Mouse (Mus musculus) thymus, postnatal 4 days (tissue): Measurements from ENCODE around the gene Chka.

Experiments
- DNase-seq: peaks from one replicate; pipeline ENCODE4 v3.0.0; 2021

Chka gene

GRCm38 (mm10) chr19:3851502-3851962 is at the start of gene Chka:
Gene Chka (plus strand): TSS chr19:3851773.
- peak; percentile 99 for DNase-seq

DNA sequence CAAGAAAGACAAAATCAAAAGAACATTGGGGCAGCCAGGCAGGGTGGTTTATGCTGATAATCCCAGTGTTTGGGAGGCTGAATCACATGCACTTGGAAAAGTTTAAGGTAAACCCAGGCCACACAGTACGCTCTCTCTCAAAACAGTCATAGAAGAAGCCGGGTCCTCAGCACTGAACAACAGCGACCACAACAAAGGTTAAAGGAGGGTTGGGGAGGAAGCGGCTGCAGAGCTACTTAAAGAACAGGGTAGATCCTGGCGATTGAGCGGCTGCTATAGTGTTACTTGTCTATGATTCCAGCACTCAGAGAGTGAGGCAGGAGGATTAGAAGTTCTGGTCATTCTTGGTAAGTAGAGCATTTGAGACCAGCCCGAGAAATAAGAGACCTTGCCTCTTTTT is 46.0 kb upstream of the Chka start:
- peak; percentile 31 for DNase-seq

DNA sequence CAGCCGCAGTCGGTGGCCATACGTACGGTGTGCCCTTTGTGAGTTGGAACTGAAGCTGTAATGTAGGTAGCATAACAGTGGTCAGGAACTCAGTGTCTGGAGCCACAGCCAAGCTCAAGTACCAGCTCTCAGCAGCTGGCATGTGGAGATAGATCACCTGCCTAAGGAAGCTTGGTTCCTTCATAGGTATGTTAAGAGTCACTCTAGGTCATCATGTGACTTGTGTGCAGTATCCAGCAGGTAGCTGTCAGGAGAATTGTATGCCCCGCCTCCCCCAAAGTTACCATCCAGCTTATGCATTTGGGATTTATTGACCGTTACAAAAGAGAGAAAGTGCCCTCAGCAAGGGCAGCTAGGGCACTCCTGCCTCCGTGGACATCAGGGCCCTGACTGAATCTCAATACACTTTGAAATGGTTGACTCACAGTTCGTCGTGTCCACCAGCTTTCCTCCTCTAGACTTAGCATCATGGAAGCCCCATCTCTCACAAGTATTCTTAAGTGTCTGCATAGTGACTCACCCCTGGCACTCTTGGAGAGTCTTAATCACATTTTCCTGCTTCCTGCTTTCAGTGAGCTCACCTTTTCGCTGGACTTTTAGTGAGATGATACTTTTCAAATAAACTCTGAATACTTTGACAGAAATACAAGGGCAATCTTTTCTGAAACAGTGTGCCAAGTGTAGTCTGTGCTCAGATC is 40.9 kb upstream of the Chka start:
- no peak for DNase-seq

DNA sequence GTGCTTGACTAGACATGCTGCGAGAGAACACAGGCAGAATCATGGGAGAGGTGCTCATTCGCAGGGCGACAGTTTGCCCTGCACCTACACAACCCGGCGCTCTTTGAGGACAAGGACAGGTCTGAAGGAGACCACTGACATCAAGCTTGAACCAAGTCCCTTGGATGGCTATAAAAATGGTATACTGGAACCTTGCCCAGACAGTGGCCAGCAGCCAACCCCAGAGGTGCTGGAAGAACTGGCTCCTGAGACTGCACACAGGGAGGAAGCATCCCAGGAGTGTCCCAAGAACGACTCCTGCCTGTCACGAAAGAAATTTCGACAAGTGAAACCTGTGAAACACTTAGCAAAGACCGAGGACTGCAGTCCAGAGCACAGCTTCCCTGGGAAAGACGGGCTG is 37.1 kb upstream of the Chka start:
- DNase-seq: no peak

- DNase-seq: no peak
Observed at GRCm38 (mm10) chr19:3815824-3816223, 35.7 kb upstream of the Chka start.

GRCm38 (mm10) chr19:3819080-3819479 is 32.5 kb upstream of the Chka start:
- DNase-seq: no peak

- no peak for DNase-seq
Observed at GRCm38 (mm10) chr19:3819899-3820444, 31.6 kb upstream of the Chka start.

- DNase-seq: no peak
Observed at GRCm38 (mm10) chr19:3825044-3825443, 26.5 kb upstream of the Chka start.

- no peak for DNase-seq
Observed at GRCm38 (mm10) chr19:3829863-3830262, 21.7 kb upstream of the Chka start.

GRCm38 (mm10) chr19:3831716-3832115 is 19.9 kb upstream of the Chka start:
- DNase-seq: no peak

DNA sequence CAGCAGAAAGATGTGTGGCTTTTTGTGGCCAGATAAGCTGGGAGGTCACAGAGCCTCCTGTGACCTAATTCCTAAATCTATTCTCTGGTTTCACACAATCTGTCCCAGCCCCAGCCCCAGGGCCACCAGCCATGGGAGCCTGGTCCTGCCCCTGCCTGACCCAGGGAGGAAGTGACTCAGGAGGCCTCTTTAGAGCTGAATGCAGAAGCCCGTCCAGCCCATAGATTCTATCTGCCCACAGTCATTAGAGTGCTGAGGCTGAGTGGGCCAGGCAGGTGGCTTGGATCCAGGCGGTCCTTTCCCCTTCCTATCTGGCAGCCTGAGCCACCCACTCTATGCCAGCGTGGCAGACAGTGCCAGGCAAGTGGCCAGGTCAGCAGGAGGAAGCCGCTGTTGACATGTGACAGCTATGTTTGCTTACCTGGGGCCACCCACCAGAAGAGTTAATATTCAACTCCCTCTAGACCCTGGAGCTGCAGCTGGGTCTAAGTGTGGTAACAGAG is 18.7 kb upstream of the Chka start:
- no peak for DNase-seq

DNA sequence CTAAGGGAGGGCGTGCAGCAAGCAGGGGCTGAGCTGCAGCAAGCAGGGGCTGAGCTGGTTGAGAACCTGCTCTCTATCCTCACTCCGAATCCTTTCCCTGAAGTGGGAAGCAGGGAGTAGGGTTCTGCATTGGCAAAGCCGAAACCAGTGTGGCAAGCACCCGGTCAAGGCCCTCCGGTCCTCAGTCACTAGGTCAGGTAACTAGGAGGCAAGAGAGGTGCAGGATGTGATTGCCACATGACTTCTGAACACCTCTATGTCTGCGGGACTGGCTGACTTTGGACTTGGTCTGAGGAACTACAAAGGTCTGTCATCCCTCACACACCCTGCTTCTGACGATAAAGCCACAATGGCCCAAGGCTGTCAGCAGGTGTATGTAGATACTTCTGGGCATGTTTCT is 17.3 kb upstream of the Chka start:
- DNase-seq: no peak

- DNase-seq: peak; percentile 65
Observed at GRCm38 (mm10) chr19:3836791-3837190, 14.8 kb upstream of the Chka start.

DNA sequence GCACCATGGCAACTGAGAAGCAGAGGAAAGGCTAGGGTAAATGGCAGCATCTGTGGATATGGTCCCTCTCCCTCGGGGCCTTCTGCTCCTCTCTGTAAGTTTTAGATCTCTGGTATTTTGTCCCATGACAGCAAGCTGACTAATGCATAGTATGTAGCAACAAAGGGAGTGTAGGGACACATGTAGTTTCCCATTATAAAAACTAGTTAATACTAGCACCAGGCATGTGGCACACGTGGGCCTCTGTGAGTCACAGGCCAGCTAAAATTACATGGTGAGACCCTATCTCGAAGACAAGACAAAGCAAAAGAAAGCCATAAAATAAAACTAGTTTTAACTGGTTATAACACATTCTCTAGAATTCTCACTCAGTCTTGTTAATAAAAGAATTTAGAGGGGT is 12.6 kb upstream of the Chka start:
- DNase-seq: no peak

DNA sequence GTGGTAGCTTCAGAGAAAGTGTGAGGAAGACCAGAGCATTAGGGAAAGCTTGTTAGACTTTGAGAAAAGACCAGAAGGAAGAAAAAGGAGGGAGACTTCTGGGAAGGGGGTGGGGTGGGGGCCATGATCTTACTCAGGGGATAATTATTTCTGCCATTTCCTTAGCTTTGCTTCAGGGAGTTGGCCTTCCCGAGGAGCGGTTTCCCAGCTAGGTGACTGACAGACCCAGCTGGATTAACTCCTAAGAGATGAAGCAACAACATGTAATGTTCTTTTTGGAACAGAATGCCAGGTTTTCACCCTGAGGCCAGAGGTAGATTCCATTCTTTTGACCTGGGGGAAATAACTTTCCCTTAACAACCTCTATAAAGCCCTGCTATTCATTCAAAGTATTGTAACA is 11.9 kb upstream of the Chka start:
- no peak for DNase-seq

GRCm38 (mm10) chr19:3840214-3840651 is 11.3 kb upstream of the Chka start:
- DNase-seq: peak; percentile 52

DNA sequence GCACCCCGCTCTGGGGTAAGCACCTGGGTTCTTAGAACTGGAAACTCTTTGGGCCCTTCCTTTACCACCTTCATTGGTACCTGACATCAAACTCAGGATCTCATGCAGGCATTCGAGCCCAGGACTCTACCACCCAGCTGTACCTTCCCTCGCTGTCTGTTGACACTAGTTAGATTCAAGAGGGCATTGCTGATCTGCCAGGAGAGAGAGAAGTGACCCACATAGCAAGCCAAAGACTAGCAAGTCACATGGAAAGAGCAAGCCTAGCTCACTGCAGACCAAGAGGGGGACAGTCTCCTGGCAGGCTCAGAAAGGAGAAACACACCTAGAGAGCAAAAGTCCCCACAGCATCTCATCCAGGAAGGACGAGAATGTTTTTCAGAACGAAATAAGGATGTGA is 10.9 kb upstream of the Chka start:
- DNase-seq: no peak

GRCm38 (mm10) chr19:3842359-3843148 is 9.0 kb upstream of the Chka start:
- DNase-seq: no peak

- no peak for DNase-seq
Observed at GRCm38 (mm10) chr19:3843629-3844028, 7.9 kb upstream of the Chka start.

- DNase-seq: no peak
Observed at GRCm38 (mm10) chr19:3844836-3845235, 6.7 kb upstream of the Chka start.

DNA sequence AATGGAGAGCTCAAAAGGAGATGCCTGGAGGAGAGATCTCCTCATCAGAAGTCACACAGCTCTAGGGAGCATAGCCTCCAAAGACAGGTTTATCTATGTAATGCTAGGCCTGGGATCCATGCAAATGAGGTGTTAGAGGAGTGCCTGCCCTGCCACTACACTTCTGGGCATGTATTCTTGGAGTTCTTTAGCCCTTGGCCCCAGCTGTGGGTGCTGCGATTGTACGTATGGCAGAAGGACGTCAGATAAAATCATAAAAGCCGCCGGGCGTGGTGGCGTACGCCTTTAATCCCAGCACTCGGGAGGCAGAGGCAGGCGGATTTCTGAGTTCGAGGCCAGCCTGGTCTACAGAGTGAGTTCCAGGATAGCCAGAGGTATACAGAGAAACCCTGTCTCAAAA is 6.2 kb upstream of the Chka start:
- DNase-seq: no peak

DNA sequence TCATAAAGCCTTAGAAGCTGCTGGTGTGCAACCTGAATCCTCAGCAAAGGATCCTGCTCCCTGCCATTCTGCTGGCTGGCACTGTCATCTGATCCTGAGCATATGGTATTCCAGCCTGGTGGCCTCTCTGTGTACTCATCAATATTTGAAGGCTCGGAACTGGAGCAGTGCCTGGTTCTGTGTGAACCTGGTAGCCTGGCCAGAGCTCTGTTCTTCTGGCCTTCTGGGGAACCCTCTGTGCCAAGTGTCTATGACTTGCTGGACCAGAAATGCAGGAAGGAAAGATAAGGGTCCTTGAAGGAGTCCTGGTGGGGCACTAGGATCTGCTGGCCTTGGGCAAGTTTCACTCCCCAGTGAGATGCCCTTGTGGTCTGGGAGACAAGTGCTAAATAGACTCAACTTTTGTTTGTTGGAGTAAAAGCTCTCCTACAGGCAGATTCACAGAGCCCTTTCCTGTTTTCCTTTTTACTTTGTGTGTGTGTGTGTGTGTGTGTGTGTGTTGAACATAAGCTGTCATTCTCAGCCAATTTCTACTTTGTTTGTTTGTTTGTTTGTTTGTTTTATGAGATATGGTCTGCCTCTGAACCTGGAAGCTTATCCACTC is 5.7 kb upstream of the Chka start:
- no peak for DNase-seq
